ENCODE assay signal across 20 mouse cellular contexts in the genomic region with DNA sequence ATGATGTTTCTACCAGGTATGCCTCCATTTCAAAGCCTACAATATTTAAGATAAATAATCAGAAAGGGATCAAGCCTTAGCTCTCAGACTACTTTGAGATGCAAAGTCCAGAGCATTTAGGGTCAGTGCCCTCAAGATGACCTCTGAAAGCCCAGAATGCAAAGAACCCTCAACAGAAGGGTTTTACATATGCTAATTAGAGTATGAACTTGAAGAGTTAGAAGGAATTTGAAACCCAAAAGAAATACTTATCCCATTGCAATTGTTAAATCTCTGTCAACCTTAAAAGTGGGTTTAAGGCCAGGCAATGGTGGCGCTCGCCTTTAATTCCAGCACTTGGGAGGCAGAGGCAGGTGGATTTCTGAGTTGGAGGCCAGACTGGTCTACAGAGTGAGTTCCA. TPM values are rescaled to one million over a fixed set of nuclear protein-coding genes. Genes with fewer than 3 reads are reported as not detected.
DNase-seq lines count a peak whose midpoint lies in the region; ATAC-seq and TF ChIP-seq lines count a peak whose summit lies in the region.
"Had no signal": no experiment of that assay in that cellular context is flagged by ENCODE, and none has a peak within 500 bp of the region (broad histone marks: within the 10 kb centered on the region; RNA-seq: fewer than 3 reads in every experiment).

No protein-coding gene starts in this region.

- H3K4me2 ChIP-seq in midbrain, embryonic 15.5 days = no peak overlapping the region
- H3K4me2 ChIP-seq: embryonic facial prominence, embryonic 12.5 days; forebrain, embryonic 13.5 days; forebrain, embryonic 15.5 days had no signal

- H3K27me3 ChIP-seq in midbrain, embryonic 15.5 days (replicated peaks) = no peaks in the 10 kb centered on the region
- no peaks in the 10 kb centered on the region for H3K27me3 ChIP-seq in limb, embryonic 10.5 days (ENCODE audit: low read depth, poor library complexity, severe bottlenecking)
- H3K27me3 ChIP-seq: embryonic facial prominence, embryonic 12.5 days; forebrain, embryonic 13.5 days; forebrain, embryonic 15.5 days; Patski had no signal

- H3K27ac ChIP-seq in ES-E14 (ENCODE audit: insufficient read depth, low read depth, low read length, poor library complexity, severe bottlenecking) = no peak overlapping the region
- no peak overlapping the region for H3K27ac ChIP-seq in midbrain, embryonic 15.5 days
- H3K27ac ChIP-seq in limb, embryonic 10.5 days = no peak overlapping the region
- H3K27ac ChIP-seq: embryonic facial prominence, embryonic 10.5 days; embryonic facial prominence, embryonic 12.5 days; forebrain, embryonic 13.5 days; forebrain, embryonic 15.5 days had no signal

- ATAC-seq in midbrain, embryonic 15.5 days (replicated peaks) = no peak
- ATAC-seq: activated CD4-positive, CD25-positive, alpha-beta regulatory T cell, adult 4 months; forebrain, embryonic 13.5 days; forebrain, embryonic 15.5 days; forebrain, postnatal 0 days; Patski had no signal

- peaks cover 0 to 8% of the 10 kb centered on the region in 2 experiments; a peak in 1 of 4 replicates for H3K4me1 ChIP-seq in ES-E14 (ENCODE audit: control insufficient read depth in 2 of 2, insufficient read depth in 2 of 2, low read length in 2 of 2, poor library complexity in 1 of 2)
- H3K4me1 ChIP-seq in midbrain, embryonic 15.5 days = peaks cover 23% of the 10 kb centered on the region
- peaks cover 20% of the 10 kb centered on the region for H3K4me1 ChIP-seq in limb, embryonic 10.5 days

- H3K9me3 ChIP-seq in ES-E14 (ENCODE audit: control insufficient read depth, insufficient read depth, low read depth, low read length) = no peaks in the 10 kb centered on the region
- no peaks in the 10 kb centered on the region for H3K9me3 ChIP-seq in midbrain, embryonic 15.5 days
- no peaks in the 10 kb centered on the region for H3K9me3 ChIP-seq in limb, embryonic 10.5 days (replicated peaks)
- H3K9me3 ChIP-seq: embryonic facial prominence, embryonic 10.5 days; embryonic facial prominence, embryonic 12.5 days; forebrain, embryonic 13.5 days; forebrain, embryonic 15.5 days had no signal

- H3K9ac ChIP-seq in ES-E14 (ENCODE audit: insufficient read depth, low read depth, low read length, poor library complexity, severe bottlenecking) = no peak overlapping the region
- H3K9ac ChIP-seq in midbrain, embryonic 15.5 days = no peak overlapping the region
- H3K9ac ChIP-seq: embryonic facial prominence, embryonic 12.5 days; forebrain, embryonic 13.5 days; forebrain, embryonic 15.5 days; forebrain, postnatal 0 days had no signal

- H3K4me3 ChIP-seq in ES-E14 (ENCODE audit: insufficient read depth in 1 of 2, low read depth in 1 of 2, low read length in 2 of 2, poor library complexity in 1 of 2, severe bottlenecking in 1 of 2) = no peak overlapping the region
- H3K4me3 ChIP-seq in midbrain, embryonic 15.5 days = no peak overlapping the region
- H3K4me3 ChIP-seq in limb, embryonic 10.5 days = no peak overlapping the region
- H3K4me3 ChIP-seq: embryonic facial prominence, embryonic 10.5 days; embryonic facial prominence, embryonic 12.5 days; forebrain, embryonic 13.5 days; forebrain, embryonic 15.5 days had no signal

- WGBS in midbrain, embryonic 15.5 days = 82% methylated on average over 2 of the region's 2 CpGs
- 96% methylated on average over 2 of the region's 2 CpGs for WGBS in limb, embryonic 10.5 days

- DNase-seq in ES-CJ7 (ENCODE audit: low read depth, low spot score) = peak; percentile 88
- DNase-seq in ES-E14 (ENCODE audit: low read depth, low spot score) = peak; percentile 56
- peak; percentile 82 for DNase-seq in ZHBTc4 (ENCODE audit: low read depth, low spot score)
- DNase-seq in limb, embryonic 10.5 days (ENCODE audit: low spot score) = no peak
- DNase-seq: adrenal gland, adult 8-10 months; adrenal gland, postnatal 14 days; adrenal gland, postnatal 36 days; cerebellum, adult 11-12 months; cerebellum, adult 2 months; cerebellum, adult 9-10 months; cerebellum, postnatal 10 days; cerebellum, postnatal 25 days; forebrain, postnatal 0 days had no signal

- in situ Hi-C loops in ES-E14 (cut with MboI; ENCODE audit: low sequenced_read_pairs in 2 of 2, unreplicated experiment in 2 of 2) = no loop called here

- no peaks in the 10 kb centered on the region; the same call in 1 of the 2 replicates for H3K36me3 ChIP-seq in ES-E14 (ENCODE audit: control insufficient read depth, insufficient read depth, low read length, poor library complexity, severe bottlenecking)
- H3K36me3 ChIP-seq in midbrain, embryonic 15.5 days (replicated peaks) = peaks cover 28% of the 10 kb centered on the region
- H3K36me3 ChIP-seq in limb, embryonic 10.5 days = peaks cover 98% of the 10 kb centered on the region

TF ChIP-seq in ES-E14, 5 proteins besides CTCF, POLR2A, EP300 and RAD21:
- no peak for TF ChIP-seq ZNF384 (IDR thresholded peaks at IDR 0.05; ENCODE audit: low read depth, low read length)
- no peak; the same call in 1 of the 2 replicates for TF ChIP-seq CHD2 (IDR thresholded peaks at IDR 0.05; ENCODE audit: low read depth, low read length)
- TF ChIP-seq MAFK (IDR thresholded peaks at IDR 0.05; ENCODE audit: insufficient read depth, low read depth, low read length) = no peak
- TF ChIP-seq ZC3H11A (IDR thresholded peaks at IDR 0.05; ENCODE audit: borderline replicate concordance, low read depth, low read length) = no peak
- no peak for TF ChIP-seq HCFC1 (IDR thresholded peaks at IDR 0.05; ENCODE audit: borderline replicate concordance, insufficient read depth, low read length)

RNA-seq across cellular contexts. Expression of a gene that starts 6.8 kb away (rescaled TPM):
- 124 and 125 TPM in 2 replicates for total RNA-seq in ES-E14 (2012; rRNA removed)
- polyA plus RNA-seq in midbrain, embryonic 15.5 days (2015; fragmentation: Nextera tagmentation; extraction: Ambion mirVana) = 44.7 and 46.5 TPM in 2 replicates
- polyA plus RNA-seq in limb, embryonic 10.5 days (2016; fragmentation: Nextera tagmentation; extraction: Ambion mirVana) = 55.7 and 69.4 TPM in 2 replicates
